Mouse (Mus musculus) kidney, embryonic 16.5 days (tissue): ENCODE results near the gene Gm49387. TPM values are rescaled to one million over a fixed set of nuclear protein-coding genes. Genes with fewer than 3 reads are reported as not detected.

Source experiments
- ATAC-seq: fragments of 200-750 bp; cut with Nextera tagmentation; 2 replicates; pipeline ENCODE4 v1.8.0; 2017; ENCODE audit warnings: moderate TSS enrichment; ENCODE audit not compliant: low FRiP score, low TSS enrichment
- H3K27ac ChIP-seq: fragments of 300-500 bp; sonication (generic); 2 replicates; pipeline ENCODE4 v1.5.1; 2014; ENCODE audit warnings: low read length
- H3K27me3 ChIP-seq: fragments of 300-500 bp; sonication (generic); 2 replicates; pipeline ENCODE4 v1.6.1; 2014; ENCODE audit warnings: low read length, control low read depth, mixed read lengths; ENCODE audit not compliant: insufficient read depth
- H3K36me3 ChIP-seq: fragments of 300-500 bp; sonication (generic); 2 replicates; pipeline ENCODE4 v1.6.1; 2014; ENCODE audit warnings: low read length, control low read depth, mixed read lengths; ENCODE audit not compliant: insufficient read depth
- H3K4me1 ChIP-seq: fragments of 300-500 bp; sonication (generic); 2 replicates; pipeline ENCODE4 v1.6.1; 2014; ENCODE audit warnings: low read length, control low read depth, mixed read lengths; ENCODE audit not compliant: insufficient read depth
- H3K4me2 ChIP-seq: fragments of 300-500 bp; sonication (generic); replicated peaks from 2 replicates; pipeline ENCODE4 v1.6.1; 2014; ENCODE audit warnings: low read depth, low read length
- H3K4me3 ChIP-seq: fragments of 300-500 bp; sonication (generic); 2 replicates; pipeline ENCODE4 v1.5.1; 2014; ENCODE audit warnings: mild to moderate bottlenecking, low read length
- H3K9ac ChIP-seq: fragments of 300-500 bp; sonication (generic); replicated peaks from 2 replicates; pipeline ENCODE4 v1.6.1; 2014; ENCODE audit warnings: low read length
- H3K9me3 ChIP-seq: fragments of 300-500 bp; sonication (generic); 2 replicates; pipeline ENCODE4 v1.6.1; 2016; ENCODE audit warnings: low read length, control low read depth
- WGBS: fragments of 180-500 bp; shearing (Covaris S2); extraction: QIAGEN DNeasy Blood & Tissue Kit; methylation state at CpG from one replicate; pipeline ENCODE4 v1.1.7; 2014; 5-methylcytosine and 5-hydroxymethylcytosine counted together
- polyA plus RNA-seq: library from polyadenylated mRNA; unstranded; fragments of >200 nt; fragmentation: Nextera tagmentation; extraction: Ambion mirVana; gene quantifications from 2 replicates; pipeline ENCODE4 v1.2.1, GENCODE M21; 2015

Gm49387 gene
- polyA plus RNA-seq, 1 experiment from 2014 or later: 7.3 TPM

- Histone ChIP-seq H3K9ac (no peak overlapping the region), H3K27ac (no peak overlapping the region), H3K4me2 (no peak overlapping the region), H3K36me3 (no peaks in the 10 kb centered on the region), H3K27me3 (no peaks in the 10 kb centered on the region), H3K4me3 (no peak overlapping the region), H3K4me1 (no peaks in the 10 kb centered on the region), H3K9me3 (no peaks in the 10 kb centered on the region)
- no peak for ATAC-seq
- 76% methylated on average over 8 of the region's 8 CpGs for whole genome bisulfite sequencing
Observed at GRCm38 (mm10) chr14:31586451-31586850, 54.2 kb downstream of the Gm49387 start.

- Histone ChIP-seq H3K4me1 (no peaks in the 10 kb centered on the region), H3K4me2 (no peak overlapping the region), H3K27ac (no peak overlapping the region), H3K36me3 (no peaks in the 10 kb centered on the region), H3K9me3 (no peaks in the 10 kb centered on the region), H3K9ac (no peak overlapping the region), H3K27me3 (no peaks in the 10 kb centered on the region), H3K4me3 (no peak overlapping the region)
- WGBS: 85% methylated on average over 7 of the region's 9 CpGs
- ATAC-seq: no peak
Observed at GRCm38 (mm10) chr14:31583082-31583481, 57.6 kb downstream of the Gm49387 start.

- 54% methylated on average over 9 of the region's 9 CpGs for WGBS
- H3K9me3 ChIP-seq: no peaks in the 10 kb centered on the region
- no peak overlapping the region for H3K9ac ChIP-seq
Observed at GRCm38 (mm10) chr14:31577966-31578735, 62.5 kb downstream of the Gm49387 start.

DNA sequence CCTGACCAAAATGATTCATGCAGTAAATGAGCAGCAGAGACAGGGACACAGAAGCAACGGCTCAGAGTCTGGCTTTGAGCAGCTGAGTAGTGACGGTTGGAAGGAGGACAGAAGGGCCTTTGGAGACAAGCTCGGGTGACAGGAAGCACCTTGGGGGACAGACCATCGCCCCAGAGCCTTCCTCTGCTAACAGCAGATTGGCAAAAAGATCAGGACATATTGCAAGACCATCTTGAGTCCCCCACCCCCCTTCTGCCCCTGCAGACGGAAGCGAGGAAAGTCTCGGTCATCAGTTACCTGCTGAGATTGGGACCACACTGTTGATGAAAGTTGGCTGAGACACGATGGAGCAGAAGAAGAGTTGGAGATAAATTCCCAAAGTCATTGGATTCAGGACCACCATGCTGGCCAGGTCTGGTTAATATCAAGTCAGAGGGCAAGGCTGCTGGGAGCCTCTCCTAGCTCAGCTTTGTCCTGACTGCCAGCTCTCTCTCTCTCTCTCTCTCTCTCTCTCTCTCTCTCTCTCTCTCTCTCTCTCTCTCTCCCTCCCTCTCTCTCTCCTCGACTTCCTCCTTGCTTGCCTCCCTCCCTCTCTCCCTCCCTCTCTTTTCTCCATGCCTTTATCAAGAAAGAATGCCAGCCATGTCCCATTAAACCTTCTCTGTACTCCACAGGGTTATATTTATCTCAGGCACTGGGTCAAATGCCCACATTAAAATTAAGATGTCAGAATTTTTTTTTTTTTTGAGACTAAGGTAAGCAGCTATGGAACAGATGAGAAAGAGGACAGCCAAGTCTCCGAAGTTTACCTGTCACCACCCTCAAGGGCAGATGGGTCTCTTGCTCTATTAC is 63.6 kb downstream of the Gm49387 start:
- ATAC-seq: no peak
- Histone ChIP-seq H3K4me3 (no peak overlapping the region), H3K4me1 (no peaks in the 10 kb centered on the region), H3K4me2 (no peak overlapping the region), H3K9me3 (no peaks in the 10 kb centered on the region), H3K9ac (no peak overlapping the region), H3K36me3 (no peaks in the 10 kb centered on the region), H3K27ac (no peak overlapping the region), H3K27me3 (no peaks in the 10 kb centered on the region)
- 52% methylated on average over 10 of the region's 10 CpGs for WGBS

More at GRCm38 (mm10) chr14:31577966-31578735, 62.5 kb downstream of the Gm49387 start:
- H3K4me2 ChIP-seq: no peak overlapping the region
- no peak for ATAC-seq
- H3K36me3 ChIP-seq: no peaks in the 10 kb centered on the region
- H3K27me3 ChIP-seq: no peaks in the 10 kb centered on the region
- no peak overlapping the region for H3K27ac ChIP-seq
- H3K4me1 ChIP-seq: no peaks in the 10 kb centered on the region
- no peak overlapping the region for H3K4me3 ChIP-seq

GRCm38 (mm10) chr14:31575866-31576265 is 64.8 kb downstream of the Gm49387 start:
- H3K4me3 ChIP-seq: no peak overlapping the region
- no peak overlapping the region for H3K27ac ChIP-seq
- 57% methylated on average over 9 of the region's 9 CpGs for WGBS
- H3K36me3 ChIP-seq: no peaks in the 10 kb centered on the region
- no peaks in the 10 kb centered on the region for H3K27me3 ChIP-seq
- no peak for ATAC-seq
- H3K4me1 ChIP-seq: no peaks in the 10 kb centered on the region
- no peaks in the 10 kb centered on the region for H3K9me3 ChIP-seq
- no peak overlapping the region for H3K9ac ChIP-seq
- no peak overlapping the region for H3K4me2 ChIP-seq

DNA sequence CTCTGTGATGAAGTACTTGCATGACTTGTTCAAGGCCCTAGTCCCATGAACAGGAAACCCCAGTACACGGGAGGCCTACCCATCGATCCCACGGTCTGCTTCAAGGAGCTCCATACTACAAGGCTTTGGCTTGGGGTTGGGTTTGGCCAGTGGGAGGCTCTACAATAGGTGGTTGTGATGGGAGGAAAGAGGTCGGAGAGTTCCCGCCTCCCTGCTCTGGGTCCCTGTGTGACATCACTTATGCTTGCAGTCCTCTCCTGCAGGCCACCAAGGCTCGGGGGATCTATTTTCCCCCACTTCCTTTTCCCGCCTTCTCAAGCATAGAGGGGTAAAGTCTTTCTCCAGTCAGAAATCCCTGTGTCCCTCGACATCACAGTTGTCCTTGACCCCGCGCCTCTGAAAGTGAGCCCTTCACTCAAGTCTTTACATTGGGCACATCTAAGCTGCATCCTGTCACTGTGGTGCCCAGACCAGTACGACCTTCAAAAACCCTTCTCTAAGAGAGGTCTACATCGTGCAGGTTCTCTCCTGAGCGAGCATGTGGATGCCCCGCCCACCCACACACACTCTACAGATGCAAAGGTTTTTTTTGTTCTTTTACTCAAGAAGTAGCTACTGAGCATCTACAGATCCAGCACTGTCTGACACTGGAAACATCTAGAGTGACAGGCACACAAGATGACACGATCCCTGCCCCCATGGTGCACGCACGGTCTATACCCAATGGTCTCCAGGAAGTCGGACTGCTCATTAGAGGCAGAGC is 65.6 kb downstream of the Gm49387 start:
- 90% methylated on average over 18 of the region's 18 CpGs for whole genome bisulfite sequencing
- ATAC-seq: no peak
- no peaks in the 10 kb centered on the region for H3K36me3 ChIP-seq

DNA sequence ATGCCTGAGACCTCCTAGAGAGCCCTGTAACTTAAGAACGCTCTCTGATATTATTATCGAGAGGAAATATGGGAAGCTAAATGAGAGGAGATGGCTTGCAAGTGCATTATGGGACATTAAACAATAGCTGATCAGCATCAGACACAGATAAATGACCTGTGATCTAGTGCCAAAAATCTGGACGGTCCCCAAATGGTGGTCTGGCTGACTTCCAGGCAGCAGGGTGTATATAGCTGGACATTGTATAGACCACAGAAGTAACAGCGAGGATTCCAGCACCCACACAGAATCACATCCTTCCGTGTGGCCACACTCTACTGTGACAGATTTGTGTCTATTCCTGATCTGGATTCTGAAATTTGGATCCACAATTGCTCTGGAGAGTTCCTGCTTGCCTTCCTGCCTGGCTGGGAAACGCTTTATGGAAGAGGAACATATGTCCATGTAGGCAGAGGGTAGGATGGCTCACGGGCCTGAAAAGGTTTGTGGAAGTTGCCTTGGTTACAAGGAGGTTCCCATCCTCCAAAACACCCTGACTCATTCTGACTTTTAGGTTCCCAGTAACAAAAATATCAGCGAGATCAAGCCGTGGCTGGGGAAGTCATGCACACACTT is 68.0 kb downstream of the Gm49387 start:
- no peak overlapping the region for H3K4me3 ChIP-seq
- no peaks in the 10 kb centered on the region for H3K9me3 ChIP-seq
- no peaks in the 10 kb centered on the region for H3K36me3 ChIP-seq
- no peak for ATAC-seq
- H3K27me3 ChIP-seq: no peaks in the 10 kb centered on the region
- WGBS: 67% methylated on average over 9 of the region's 9 CpGs
- H3K4me1 ChIP-seq: no peaks in the 10 kb centered on the region
- H3K27ac ChIP-seq: no peak overlapping the region
- H3K4me2 ChIP-seq: no peak overlapping the region
- no peak overlapping the region for H3K9ac ChIP-seq

More for the DNA sequence above, 65.6 kb downstream of the Gm49387 start:
- no peaks in the 10 kb centered on the region for H3K27me3 ChIP-seq
- no peaks in the 10 kb centered on the region for H3K4me1 ChIP-seq
- H3K9me3 ChIP-seq: no peaks in the 10 kb centered on the region
- no peak overlapping the region for H3K4me3 ChIP-seq
- H3K9ac ChIP-seq: no peak overlapping the region
- H3K4me2 ChIP-seq: no peak overlapping the region
- no peak overlapping the region for H3K27ac ChIP-seq

- ATAC-seq: no peak
- H3K27ac ChIP-seq: no peak overlapping the region
- no peaks in the 10 kb centered on the region for H3K36me3 ChIP-seq
- no peaks in the 10 kb centered on the region for H3K4me1 ChIP-seq
- 88% methylated on average over 5 of the region's 5 CpGs for WGBS
- no peak overlapping the region for H3K4me2 ChIP-seq
- no peak overlapping the region for H3K4me3 ChIP-seq
- H3K9me3 ChIP-seq: no peaks in the 10 kb centered on the region
- H3K9ac ChIP-seq: no peak overlapping the region
- no peaks in the 10 kb centered on the region for H3K27me3 ChIP-seq
Observed at GRCm38 (mm10) chr14:31571419-31571818, 69.3 kb downstream of the Gm49387 start.

GRCm38 (mm10) chr14:31570131-31570951 is 70.3 kb downstream of the Gm49387 start:
- Histone ChIP-seq H3K4me2 (no peak overlapping the region), H3K36me3 (no peaks in the 10 kb centered on the region), H3K4me1 (peaks cover 6% of the 10 kb centered on the region), H3K9me3 (no peaks in the 10 kb centered on the region), H3K4me3 (no peak overlapping the region), H3K27ac (no peak overlapping the region), H3K27me3 (no peaks in the 10 kb centered on the region), H3K9ac (no peak overlapping the region)
- WGBS: 66% methylated on average over 6 of the region's 6 CpGs
- no peak for ATAC-seq
